Mouse (Mus musculus) lung, adult 18-20 months (tissue): ENCODE results near the gene Celsr2.

ENCODE experiments used
- DNase-seq, 2 experiments: peaks; one replicate each; pipeline ENCODE4 v3.0.0; 2022; ENCODE audit warnings: mixed read lengths in 2 of 2

Gene Celsr2

DNA sequence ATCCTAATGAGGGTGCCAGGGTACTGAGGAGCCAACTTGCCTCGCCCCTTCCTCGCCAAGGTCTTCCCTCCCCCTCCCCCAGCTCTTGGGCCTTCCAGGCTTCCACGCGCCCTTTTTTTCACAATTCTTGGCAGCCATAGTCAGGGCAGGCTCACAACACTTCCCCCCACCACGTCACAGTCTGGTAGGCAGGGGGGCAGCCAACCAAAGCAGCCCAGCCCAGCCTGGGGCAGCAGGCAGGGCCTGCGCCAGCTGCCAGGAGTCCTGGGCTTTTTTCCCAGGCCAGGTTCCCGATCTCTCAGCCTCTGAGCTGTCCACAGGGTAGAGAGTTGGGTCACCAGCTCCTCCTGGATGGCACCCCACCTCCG is 3.6 kb downstream of the Celsr2 start:
- peak; percentile 62 to 79 for DNase-seq

DNA sequence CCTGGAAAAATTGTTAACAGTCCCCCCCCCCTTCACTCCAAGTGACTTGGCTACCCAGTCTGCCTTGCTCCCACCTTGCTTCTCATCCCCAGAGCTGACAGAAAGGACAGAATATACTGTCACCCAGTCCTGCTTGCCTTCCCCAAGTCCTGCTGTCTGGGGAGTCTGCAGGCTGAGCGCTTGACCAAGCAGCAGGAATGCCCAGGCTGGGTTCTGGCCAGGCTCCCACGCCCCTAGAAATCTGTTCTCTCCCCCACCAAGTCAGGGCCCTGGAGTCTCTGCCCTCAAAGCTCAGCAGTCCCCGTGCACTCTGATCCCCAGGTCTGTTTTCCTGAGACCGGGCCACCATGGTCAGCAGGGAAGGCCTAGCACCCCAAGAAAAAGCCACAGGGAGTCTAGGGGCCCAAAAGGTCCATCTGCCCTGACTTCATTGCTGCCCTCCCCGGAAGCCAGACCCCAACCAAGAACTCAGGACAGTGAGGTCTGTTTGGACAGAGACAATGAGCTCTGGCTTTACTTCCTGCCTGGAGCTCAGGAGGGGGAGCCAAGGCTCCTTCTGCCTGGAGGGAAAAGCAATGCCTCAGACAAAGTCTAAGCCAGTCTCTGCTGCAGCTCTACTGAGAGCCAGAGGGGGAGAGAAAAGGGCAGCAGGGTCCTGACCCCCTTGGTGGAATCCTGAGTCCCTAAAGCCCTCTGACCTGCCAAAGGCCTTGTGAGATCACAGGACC is 4.2 kb downstream of the Celsr2 start:
- no peak for DNase-seq

DNA sequence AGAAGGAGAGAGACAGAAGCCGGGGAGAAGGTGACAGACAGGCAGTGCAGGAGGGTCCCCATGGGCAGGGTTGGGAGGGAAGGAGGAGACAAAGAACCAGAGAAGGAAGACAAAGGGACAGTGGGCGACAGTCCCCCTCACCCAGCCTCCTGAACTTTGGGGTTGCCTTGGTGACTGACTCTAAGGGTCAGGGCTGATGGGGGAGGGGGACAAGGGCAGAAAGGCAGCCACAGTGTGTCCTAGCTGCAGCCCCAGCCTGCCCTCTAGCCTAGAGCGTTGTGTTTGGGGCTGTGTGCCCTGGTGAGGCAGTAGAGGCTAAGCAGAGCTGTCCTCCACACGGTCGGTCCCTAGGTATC is 5.0 kb downstream of the Celsr2 start:
- DNase-seq = no peak

DNA sequence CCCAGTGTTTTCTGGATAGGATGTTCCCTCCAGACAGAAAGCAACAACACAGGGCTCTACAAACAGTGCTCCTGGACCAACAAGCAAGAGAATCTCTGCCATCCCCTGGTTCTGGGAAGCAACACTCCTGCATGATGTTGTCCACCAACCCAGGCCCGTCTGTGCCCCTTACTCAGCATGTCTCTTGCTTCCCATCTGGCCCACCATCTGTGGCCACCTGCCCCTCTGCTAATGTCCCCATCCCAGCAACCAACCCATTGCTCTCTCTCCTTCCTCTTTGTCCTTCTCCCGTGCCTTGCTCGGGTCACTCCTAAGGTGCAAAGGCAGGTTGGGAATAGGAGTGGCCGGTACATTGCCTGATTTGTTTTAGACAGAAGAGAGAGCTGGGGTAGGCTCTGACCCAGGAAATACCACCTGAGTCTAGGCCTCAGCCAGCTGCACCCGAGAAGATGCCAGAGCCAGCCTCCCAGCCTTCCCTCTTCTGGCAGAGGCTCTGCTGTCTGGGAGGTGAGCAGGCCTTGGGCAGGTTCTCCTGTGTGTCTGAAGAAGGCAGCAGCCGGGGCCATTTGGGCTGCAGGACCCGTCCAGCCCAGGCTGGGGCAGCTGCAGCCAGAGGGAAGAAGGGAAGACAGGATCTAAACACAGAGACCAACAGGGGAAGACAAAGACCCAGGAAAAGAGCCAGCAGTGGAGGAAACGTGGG is 5.5 kb downstream of the Celsr2 start:
- DNase-seq = no peak

DNA sequence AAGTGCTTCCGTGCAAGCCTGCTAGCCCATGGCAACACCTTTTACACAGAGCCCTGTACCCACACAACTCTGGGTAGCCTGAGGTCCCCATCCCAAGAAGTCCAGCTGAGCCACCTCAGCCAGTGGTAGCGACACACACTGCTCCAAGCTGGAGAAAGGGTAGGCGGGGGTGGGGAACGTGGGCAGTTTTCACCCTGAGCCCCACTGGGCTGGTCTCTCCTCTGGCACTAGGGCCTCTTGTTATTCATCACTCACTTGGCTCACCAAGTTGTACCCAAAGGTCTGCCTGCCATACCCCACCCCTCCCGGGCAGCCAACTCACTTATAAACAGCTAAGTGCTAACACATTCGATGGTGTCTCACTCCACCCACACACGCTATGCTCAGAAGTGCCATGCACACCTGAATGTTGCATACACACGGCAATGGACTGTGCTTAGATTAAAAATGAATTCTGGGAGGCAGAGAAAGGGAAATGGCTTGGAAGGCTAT is 6.8 kb downstream of the Celsr2 start:
- no peak for DNase-seq

DNA sequence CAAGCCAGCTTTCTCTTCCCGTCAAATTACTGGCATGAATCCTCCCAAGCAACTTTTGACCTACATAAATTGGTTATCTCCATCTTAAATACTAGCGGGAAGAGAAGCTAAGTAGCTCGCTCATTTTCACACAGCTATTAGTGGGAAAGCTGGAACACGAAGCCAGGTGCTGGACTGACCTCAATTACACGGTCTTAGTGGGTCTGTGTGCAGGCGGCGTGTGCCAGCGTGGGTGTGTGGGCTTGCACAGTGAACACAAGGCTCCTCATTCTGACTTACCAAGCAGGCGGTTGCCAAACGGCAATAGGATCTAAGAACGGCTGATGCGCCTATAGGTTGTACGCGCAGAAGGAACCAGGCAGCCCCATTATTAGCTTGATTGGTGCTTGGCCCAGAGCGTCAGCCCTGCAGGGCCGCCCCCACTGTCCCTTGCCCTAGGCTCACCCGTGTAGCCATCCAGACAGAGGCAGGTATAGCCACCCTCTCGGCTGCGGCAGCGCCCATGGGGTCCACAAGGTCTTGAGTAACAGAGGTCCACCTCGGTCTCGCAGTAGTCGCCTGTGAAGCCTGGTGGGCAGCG is 9.0 kb downstream of the Celsr2 start:
- no peak for DNase-seq

DNA sequence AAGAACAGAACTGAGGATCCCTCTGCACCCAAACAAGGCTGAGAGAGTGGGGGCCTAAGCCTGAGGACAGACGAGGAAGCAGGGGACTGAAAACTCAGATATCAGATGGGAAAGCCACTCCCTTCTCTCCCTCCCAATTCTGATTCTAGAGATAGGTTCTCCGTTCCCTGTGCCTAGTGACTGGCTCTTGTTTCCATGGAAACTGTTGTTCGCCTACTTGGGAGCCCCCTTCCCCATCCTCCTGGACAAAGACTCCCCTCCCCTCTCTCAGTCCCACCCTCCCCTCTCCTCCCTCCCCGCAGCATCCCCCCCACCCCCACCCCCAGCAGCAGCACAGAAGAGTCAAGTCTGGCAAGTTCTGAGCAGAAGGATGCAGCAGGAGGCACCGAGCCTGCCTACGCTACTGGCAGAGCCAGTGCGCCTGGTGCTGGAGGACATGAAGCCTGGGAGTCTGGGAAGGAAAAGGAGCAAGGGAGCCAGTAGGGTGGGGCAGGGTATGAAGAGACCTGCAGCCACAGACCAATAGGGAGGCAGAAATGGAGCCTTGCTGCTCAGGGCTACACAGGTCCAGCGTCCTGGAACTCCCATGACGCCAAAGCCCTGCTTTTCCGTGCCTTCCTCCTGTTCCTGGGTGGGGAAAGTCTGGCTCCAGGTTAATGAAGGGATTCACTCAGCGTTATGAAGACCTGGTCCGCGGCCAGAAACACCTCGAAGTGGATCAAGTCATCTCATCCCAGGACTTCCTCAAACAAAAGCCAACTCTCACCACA is 9.6 kb downstream of the Celsr2 start:
- DNase-seq = no peak

DNA sequence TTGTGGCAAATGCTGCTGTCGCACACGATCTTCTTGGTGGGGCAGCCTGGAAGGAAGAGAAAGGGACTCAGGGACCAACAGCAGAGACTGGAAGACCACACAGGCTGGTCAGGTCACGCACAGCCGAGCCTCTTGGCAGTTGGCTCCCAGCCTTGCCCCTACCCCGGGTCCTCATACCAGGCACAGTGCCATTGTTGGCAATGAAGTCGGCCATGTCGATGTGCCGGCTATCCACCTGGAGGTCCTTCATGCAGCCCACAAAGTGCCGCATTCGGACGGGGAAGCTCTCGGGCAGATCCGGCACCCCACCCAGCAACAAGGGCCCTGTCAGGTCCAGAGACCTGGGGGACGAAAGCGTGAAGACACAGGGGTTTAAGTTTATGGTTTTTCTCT is 12.8 kb downstream of the Celsr2 start:
- no peak for DNase-seq

DNA sequence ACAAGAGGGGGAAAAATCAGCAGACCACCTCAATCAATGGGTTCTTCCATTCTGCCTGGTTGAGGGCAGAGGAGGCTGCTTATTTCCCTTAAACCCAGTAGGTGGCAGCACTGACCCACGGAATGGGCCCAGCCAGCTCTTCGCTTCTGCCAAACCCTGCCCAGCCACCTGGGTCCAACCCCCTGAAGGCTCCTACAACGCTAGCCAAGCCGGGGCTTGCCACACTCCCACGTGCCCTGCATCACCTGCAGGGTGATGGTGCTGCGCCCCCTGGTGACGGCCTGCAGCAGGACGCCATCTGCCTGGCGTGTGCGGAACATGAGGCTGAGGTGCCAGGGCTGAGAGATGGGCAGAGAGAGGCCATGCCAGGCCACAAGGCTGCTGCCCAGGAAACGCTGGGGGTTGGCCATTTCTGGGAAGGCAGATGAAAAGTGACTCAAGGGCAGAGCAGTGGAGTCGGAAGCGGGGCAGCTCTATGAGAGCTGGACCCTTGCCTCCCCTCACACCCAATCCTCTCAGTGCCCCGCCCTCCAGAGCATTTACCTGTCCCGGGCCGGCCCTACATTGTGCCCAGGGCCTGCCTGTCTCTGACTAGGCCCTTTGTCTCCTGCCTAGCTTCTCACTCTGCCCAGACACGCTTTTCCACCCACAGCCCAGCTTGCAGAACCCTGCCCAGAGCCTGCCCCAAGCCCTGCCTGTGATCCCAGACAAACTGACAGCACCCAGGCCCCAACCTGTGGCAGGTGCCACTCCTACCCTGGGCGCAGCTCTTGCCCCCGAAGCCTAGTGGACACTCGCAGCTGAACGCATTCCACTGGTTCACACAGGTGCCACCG is 13.4 kb downstream of the Celsr2 start:
- DNase-seq = peak; percentile 91 to 94

DNA sequence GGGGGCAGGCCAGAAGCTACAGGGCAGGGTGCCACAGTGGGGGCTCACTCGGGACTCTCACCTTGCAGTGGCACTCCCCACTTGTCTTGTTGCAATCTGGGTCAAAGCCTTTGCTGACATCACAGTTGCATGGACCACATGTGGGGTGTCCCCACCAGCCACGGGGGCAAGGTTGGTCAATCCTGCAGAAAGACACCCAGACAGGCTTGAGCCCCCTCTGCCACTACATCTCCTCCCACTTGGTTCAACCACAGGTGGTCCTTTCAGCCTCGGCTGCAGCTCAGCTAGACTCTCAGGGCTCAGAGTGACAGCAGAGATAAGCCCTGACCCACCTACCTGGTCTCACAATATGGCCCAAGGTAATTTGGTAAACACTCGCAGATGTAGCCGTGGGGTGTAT is 14.9 kb downstream of the Celsr2 start:
- no peak for DNase-seq

DNA sequence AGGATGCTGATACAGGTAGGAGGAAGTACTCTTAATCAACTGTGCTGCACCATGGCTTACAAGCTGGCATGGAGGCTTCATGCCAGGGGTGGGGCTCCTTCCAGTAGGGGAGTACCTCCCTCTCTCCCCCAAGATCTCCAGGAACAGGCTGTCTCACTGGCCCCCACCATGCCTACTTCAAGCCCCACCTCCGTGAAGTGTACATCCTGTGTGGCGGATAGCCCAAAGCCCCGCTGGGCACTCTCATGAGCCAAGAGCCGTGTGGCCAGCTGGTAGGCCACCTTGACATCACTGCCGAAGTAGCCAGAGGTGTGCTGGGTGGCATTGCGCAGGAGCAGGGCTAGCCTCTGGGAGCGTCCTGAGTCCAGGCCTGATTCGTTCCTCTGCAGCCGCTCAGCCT is 17.1 kb downstream of the Celsr2 start:
- no peak for DNase-seq

DNA sequence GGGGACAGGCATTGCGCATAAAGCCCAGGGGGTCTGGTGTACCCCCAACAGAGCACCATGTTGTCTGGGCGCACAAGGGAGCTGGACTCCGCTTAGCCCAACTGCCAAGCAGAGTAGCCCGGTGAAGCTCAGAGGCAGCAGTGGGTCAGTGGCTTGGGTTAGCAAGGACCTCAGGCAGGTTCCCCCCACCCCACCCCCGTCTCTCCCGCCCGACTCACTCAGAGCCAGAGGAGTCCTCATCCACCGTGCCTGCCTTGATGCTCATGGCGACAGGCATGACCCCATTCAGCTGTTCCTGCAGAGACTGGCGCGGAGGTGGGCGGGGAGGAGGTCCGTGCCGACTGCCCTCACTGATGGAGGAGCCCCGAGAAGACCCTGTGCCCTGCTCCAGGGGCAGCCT is 22.6 kb downstream of the Celsr2 start:
- DNase-seq = no peak

DNA sequence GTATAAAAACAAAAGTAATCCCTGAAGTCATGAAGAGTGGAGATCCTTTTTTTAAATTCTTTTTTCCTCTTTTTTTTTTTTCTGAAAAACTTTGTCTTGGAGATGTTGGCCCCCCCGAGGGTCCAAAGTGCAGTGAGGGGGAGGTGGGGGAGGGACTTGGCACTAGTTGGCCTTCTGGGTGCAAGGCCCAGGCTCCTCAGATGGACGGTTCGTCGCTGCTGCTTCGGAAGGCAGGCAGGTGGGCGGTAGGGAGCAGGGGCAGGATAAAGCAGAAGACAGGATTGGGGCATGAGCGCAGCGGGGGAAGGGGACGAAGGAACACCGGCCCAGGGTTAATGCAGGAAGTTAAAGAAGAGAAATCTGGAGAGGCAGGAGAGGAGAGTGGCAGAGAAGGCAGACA is 23.1 kb downstream of the Celsr2 start:
- DNase-seq = no peak

DNA sequence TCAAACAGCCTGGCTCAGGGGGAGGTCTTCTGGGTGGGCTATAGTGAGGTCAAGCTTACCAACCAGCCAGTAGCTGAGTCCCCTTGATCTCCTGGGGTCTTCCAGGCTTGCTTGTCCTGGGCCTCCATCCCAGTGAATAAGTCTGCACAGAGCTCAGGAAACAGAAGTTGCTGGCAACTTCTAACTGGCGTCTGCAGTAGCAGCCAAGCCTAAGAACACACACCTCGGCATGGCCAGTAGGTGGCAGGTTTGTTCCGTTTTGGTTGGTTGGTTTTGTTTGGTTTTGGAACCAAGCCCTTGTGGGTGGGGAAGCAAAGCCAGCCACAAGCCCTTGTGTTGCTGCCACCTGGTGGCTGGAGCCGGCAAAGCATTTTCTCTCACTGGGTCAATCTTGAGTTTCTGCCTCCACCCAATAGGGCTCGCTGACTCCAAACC is 26.2 kb downstream of the Celsr2 start:
- peak; percentile 92 to 96 for DNase-seq

DNA sequence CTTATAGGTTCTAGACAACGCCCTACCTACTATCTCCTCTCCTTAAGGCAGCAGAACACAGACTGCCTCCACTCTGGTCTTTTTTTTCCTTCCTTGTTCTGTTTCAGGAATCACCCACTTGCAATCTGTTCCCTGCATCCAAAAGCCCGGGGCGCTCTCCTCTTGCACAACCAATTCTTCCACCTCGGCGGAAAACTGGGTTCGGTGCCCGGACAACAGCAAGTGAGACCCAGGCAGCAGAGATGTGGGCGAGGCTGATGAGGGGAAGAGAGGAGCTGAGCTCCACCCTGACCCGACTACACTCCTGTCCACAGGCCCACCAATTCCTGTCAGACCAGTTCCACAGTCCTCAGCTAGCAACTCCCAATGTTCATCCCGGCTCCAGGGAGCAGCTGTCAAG is 29.2 kb downstream of the Celsr2 start:
- no peak for DNase-seq

DNA sequence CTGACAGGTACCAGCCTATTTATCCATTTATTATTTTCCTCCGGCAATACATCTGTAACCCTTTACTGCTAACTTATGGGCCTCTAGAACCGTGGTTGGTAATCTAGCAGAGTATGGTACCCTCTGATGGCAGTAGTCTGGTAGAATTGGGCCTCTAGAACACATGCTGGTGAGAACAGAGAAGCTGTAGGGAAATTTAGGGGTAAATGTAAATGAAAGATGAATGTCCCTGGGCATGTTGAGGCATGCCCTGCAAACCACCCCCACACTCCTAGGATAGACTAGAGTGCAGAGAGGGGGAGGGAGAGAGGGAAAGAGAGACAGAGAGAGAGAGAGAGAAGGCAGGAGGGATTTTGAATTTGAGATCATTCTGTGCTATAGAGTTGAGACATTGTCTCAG is 30.9 kb downstream of the Celsr2 start:
- DNase-seq = no peak

DNA sequence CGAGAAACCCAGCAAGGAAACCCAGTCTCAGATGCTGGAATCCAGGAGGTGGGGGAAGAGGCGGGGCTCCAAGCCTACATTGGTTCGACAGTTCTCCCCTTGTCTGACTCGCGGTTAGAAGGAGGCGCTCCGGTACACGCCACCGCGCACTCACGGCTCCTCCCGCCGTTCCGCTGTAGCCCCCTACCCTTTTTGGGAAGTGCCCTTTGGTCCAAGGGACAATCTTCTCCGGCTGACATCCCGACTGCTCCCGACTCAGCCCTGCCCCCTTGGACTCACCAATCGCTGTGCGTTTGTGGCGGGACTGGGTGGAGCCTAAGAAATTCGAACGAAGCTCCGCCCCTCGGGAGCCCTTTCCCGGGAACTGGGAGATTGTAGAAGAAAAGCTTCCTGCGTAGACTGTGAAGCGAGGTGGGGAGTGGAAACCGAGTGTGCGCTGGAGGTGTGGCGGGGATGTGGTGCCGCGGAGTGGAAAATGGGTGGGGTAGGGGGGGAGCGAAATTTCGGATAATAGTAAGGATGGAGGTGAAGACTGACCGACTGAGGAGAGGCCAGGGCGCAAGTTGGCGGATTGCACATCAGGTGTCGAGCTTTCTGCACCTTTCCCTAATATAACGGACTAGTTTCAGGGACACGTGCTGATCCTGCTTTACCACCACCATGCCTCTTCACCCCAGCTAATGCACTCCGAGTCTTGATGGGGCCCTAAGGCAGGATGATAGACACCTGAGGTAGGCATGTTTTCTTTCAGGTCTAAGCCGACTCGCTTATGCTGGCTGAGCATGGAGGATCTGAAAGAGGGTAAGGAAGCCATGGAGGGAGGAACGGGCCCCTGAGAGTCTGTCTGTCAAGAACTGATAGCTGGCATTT is 31.6 kb downstream of the Celsr2 start, which contains the start of gene Psrc1:
Psrc1 (plus strand) TSS at position 355 of the 870 bp plus-strand sequence.
- DNase-seq = peak; percentile 90 to 92

DNA sequence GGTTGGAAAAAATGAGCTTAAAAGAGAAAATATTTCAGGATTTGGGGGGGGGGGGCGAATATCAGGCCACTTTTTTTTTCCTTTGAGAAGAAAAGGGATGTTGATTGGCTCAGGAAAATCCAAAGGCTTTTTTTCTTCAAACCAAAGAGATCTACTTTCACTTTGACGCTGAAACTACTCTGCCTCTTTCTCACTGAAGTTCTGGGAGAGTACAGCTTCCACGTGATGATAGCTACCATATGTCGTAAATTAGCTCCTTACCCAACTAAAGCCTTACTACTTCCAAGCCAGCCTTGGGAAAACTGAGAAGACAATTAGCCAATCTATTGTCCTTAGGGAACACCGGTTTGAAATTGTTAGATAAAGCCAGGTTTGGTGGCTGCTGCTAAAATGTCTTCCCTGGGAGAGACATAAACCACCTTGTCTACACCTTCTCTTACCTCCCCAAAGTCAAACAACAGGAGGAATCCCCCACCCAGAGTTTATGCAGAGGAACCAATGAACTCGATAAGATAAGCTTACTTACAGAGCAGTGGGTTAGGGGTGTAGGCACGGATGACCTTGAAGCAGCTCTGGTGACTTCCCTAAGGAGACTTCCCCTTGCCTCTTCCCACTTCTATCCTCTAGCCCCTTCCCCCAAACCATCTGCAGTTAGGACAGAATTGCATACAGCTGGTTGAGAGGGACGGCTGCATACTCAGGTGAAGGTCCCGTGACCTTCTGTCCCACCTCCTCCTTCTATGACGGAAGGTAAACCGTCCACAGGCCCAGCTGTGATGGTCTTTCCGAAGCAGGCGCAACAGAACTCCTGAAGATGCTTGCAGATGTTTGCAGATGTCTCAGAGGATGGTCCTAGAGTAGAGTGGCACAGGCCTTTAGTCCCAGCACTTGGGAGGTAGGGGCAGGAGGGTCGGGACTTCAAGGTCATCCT is 33.1 kb downstream of the Celsr2 start:
- no peak for DNase-seq

DNA sequence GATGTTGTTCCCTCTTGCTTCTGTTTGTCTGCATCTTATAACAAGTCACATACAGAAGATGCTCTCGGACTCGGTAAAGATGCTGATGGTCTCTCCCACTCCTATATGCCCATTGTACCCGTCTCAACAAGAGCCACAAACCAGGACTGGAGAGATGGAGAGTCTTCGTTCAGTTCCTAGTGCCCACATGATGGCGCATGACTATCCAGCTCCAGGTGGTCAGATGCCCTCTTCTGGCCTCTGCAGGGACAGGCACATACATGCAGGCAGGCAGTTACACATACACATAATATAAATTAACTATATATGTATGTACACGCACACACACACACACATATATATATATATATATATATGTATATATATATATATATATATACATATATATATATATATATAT is 34.7 kb downstream of the Celsr2 start:
- no peak for DNase-seq
